Mouse (Mus musculus): ENCODE measurements around the gene Heatr3.

The Heatr3 gene

DNA sequence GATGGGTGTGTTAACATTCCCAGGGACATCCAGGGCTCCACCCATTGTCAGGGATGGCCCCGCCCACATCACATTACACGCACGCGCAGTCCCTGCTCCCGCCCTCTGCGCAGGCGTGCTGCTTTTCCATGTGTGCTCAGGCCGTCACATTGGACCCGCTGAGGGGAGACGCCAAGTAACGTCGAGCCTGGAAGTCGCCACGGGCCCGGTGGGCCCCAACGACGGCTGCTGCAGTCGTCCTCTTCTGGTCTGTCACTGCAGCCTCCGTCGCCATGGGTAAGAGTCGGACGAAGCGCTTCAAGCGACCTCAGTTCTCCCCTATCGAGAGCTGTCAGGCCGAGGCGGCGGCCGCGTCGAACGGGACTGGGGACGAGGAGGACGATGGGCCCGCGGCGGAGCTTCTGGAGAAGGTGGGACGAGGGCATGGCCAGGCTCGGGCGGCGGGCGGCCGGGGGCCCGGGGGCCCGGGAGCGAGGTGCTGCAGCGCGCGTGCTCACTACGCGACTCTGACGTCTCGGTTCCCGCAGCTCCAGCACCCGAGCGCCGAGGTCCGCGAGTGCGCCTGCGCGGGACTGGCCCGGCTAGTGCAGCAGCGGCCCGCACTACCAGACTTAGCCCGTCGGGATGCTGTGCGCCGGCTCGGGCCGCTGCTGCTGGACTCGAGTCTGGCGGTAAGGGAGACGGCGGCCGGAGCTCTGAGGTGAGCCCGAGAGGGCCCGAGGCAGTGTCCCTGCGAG, at the start of gene Heatr3:
Gene Heatr3, plus strand, starts transcription at position 108 of the 737 bp plus-strand sequence.
- DNase-seq (ENCODE audit: low read depth, low spot score) = peak; percentile 93

DNA sequence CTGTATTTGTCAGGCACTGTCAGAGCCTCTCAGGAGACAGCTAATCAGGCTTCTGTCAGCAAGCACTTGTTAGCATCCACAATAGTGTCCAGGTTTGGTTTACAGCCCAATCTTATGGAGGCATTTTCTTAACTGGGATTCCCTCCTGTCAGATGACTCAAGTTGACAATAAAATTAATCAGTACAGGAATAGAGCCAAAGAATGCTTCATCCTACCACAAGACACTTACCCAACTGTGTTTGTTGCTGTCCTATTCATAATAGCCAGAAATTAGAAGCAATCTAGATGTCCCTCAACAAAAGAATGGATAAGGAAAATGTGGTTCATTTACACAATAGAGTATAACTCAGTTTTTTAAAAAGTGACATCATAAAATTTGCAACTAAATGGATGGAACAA, 49.6 kb upstream of the Heatr3 start:
- no peak for DNase-seq (ENCODE audit: low read depth, low spot score)

DNA sequence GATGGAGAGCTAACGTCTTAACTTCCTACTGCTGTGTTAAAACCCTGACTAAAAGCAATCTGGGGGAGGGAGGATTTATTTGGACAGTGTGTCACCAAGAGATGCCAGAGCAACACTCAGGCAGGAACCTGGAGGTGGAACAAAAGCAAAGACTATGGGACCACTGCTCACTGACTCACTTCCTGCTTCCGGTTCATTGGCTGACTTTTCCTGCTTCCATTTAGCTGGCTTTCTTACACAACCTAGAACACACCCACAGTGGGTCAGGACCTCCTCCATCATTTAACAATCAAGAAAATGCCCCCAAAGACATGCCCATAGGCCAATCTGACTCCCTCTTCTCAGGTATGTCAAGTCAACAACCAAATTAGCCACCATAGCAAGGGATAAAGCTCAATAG, 46.0 kb upstream of the Heatr3 start:
- no peak for DNase-seq (ENCODE audit: low read depth, low spot score)

- DNase-seq (ENCODE audit: low read depth, low spot score) = no peak
Observed at GRCm38 (mm10) chr8:88093367-88093766, 44.3 kb upstream of the Heatr3 start.

GRCm38 (mm10) chr8:88098856-88099255, 38.8 kb upstream of the Heatr3 start:
- no peak for DNase-seq (ENCODE audit: low read depth, low spot score)

DNA sequence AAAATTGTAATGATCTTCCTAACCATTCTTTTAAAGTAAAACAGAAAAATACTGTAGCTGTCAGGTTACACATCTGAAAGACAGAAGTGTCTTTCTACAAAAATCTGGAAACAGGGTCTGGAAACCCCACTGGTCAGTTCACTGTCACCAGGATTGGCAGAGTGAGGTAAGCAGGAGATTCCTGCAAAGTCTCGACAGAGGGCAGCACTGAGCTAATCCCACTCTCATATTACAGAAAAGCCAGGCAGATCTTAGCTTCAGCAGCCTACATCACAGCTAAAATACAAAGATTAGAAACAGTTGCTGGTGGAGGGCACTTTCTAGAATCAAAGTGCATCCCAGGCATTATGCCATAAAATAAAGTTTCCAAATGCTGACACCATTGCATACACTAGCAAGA, 38.1 kb upstream of the Heatr3 start:
- peak; percentile 21 for DNase-seq (ENCODE audit: low read depth, low spot score)

DNA sequence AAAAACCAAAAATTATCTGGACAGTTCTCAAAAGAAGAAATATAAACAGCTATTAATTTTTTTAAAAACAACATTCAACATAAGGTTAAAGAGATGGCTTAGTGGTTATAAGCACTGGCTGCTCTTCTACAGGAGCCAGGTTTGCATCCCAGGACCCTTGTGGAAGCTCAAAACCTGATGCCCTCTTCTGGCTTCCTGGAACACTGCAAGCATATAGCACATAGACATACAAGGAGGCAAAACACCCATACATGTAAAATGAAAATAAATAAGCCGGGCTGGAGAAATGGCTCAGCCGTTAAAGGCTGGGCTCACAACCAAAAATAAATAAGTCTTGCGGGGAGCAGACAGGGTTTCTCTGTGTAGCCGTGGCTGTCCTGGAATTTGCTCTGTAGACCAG, 28.4 kb upstream of the Heatr3 start:
- no peak for DNase-seq (ENCODE audit: low read depth, low spot score)

GRCm38 (mm10) chr8:88118456-88119036, 19.1 kb upstream of the Heatr3 start, which contains the start of gene Cnep1r1:
Gene Cnep1r1, plus strand, starts transcription at chr8:88118769.
- peak; percentile 97 for DNase-seq (ENCODE audit: low read depth, low spot score)

- DNase-seq (ENCODE audit: low read depth, low spot score) = no peak
Observed at GRCm38 (mm10) chr8:88119076-88119475, 18.6 kb upstream of the Heatr3 start.

DNA sequence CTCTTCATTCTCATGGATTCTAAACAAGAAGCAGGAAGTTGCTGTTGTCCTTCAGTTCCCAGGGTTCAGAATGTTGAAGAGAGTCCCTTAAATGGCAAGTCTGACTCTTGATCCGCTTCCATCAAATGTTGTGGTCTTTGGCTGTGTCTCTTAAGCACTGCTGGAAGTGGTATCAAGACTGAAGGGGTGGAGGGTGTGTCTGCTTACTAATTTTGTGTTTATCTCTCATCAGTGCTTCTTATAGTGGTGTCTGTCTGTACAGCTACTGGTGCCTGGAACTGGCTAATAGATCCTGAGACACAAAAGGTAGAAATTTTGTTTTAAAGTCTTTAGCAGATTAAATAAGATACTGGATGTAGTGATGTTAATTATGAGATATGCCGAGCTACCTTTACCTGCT, 12.8 kb upstream of the Heatr3 start:
- no peak for DNase-seq (ENCODE audit: low read depth, low spot score)

- DNase-seq (ENCODE audit: low read depth, low spot score) = no peak
Observed at GRCm38 (mm10) chr8:88129397-88129796, 8.3 kb upstream of the Heatr3 start.

- DNase-seq (ENCODE audit: low read depth, low spot score) = no peak
Observed at GRCm38 (mm10) chr8:88130754-88131317, 6.8 kb upstream of the Heatr3 start.

- DNase-seq (ENCODE audit: low read depth, low spot score) = no peak
Observed at GRCm38 (mm10) chr8:88139256-88139655, 1.6 kb downstream of the Heatr3 start.

- DNase-seq (ENCODE audit: low read depth, low spot score) = no peak
Observed at GRCm38 (mm10) chr8:88141629-88142028, 4.0 kb downstream of the Heatr3 start.

DNA sequence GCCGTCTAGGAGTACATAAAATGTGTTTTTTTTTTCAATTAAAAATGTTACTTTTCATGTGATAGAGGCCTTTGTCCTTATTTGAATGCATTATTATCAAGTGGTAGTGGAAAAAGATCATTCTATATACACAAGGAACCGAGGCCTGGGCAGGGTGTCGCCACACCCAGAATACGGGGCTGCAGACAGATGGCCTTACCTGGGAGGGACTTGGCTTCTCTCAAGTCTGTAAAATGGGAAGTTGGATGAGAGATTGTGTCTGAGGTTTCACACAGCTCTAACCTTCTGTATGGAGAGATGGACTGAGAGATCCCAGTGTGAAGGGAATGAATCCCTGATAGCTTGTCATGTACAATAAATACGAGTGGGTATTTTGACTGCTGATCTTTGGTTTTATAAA, 6.4 kb downstream of the Heatr3 start:
- DNase-seq (ENCODE audit: low read depth, low spot score) = no peak

GRCm38 (mm10) chr8:88150910-88151371, 13.3 kb downstream of the Heatr3 start:
- no peak for DNase-seq (ENCODE audit: low read depth, low spot score)

- DNase-seq (ENCODE audit: low read depth, low spot score) = no peak
Observed at GRCm38 (mm10) chr8:88160237-88160995, 22.8 kb downstream of the Heatr3 start.

DNA sequence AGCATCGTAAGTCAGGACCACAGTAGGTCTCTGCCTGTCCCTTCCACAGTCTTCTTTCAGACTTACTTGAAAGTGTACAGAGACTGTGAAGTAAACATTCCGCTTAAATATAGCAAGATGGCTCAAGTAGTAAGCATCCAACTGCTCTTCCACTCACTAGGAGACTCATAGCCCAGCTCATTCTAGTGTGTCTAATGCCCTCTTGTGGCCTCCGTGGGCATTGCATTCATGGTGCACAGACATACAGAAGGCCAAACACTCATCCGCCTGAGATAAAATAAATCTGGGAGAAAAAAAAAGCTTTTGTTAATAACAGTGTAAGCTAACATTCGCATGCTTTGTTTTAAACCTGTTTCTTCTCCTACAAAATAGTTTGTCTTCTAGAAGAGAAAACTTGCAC, 23.8 kb downstream of the Heatr3 start:
- peak; percentile 32 for DNase-seq (ENCODE audit: low read depth, low spot score)

GRCm38 (mm10) chr8:88175264-88175663, 37.6 kb downstream of the Heatr3 start:
- DNase-seq (ENCODE audit: low read depth, low spot score) = no peak

DNA sequence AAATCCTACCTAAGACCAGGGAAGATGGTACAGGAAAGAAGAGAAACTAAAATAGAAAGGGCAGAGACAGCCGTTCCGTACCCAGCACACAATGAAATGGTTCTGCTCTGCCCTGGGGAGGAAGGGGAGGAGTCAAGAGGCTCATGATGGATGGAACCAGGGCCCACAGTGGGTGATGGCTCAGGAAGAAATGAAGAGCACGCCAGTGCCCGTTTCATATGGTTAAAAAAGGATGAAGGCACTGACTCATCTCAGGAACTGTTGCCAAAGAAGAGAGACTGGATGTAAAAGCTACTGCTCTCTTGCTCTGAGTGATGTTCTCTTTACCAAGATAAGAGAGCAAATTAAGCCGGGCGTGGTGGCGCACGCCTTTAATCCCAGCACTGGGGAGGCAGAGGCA, 39.6 kb downstream of the Heatr3 start:
- no peak for DNase-seq (ENCODE audit: low read depth, low spot score)

DNA sequence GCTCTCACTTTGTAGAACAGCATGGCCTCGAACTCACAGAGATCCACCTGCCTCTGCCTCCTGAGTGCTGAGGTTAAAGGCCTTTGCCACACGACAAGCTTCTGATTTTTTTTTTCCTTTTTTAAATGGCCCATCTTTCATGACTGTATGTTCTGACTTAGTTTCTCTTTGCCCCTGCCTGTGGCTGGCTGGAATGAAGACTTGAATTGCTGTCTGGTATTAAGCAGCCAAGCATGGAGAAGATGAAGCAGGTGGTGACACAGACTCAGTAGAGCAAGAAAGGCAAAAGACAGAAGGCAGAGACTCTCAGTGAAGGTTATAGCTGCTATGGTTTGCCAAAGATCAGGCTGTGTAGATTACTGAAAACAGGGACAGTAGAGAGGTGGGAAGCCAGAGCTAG, 45.5 kb downstream of the Heatr3 start:
- DNase-seq (ENCODE audit: low read depth, low spot score) = no peak

DNA sequence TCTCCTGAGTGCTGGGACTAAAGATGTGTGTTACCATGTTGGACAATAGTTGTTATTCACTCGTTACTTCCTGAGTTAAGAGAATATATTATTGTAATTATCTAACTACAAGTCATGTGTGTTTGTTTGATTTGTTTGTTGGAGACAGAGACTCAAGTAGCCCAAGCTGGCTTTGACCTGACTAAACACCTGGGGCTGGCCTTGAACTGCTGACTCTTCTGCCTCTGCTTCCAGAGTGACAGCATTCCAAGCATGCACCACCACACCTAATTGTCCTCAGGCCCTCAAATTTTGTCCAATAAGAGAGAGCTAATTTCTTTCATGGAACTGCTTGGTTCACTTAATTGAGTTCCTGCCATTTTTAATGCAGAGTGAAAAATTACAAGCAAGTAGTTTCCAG, 47.3 kb downstream of the Heatr3 start:
- no peak for DNase-seq (ENCODE audit: low read depth, low spot score)

All from skeletal muscle tissue, adult 2 months (tissue).